In the genomic region with DNA sequence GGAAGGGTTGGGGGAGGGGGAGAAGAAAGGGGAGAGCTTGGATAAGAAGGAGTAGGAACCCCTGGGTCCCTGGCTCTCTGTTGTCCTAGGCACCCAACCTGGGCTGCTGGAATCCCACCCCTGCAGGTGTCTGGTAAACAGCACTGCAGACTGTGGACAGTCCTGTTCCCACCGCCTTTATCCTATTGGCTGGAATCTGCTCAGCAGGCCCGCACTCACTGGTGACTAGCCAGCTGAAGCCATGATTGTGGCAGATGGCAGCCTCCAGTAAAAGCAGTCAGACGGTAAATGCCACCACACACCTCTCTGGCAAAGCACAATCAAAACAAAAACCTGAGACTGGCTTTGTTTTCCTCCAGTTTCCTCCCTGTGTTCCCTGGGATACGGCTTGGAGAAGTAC, we compare ENCODE assay signal across 10 mouse cellular contexts. TPM values are rescaled to one million over a fixed set of nuclear protein-coding genes. Genes with fewer than 3 reads are reported as not detected.
A peak's percentile ranks its signal among the peaks of the same experiment; 100 is the strongest.
DNase-seq lines count a peak whose midpoint lies in the region.
"Had no signal": no experiment of that assay in that cellular context is flagged by ENCODE, and none has a peak within 500 bp of the region (broad histone marks: within the 10 kb centered on the region; RNA-seq: fewer than 3 reads in every experiment).

No protein-coding gene starts in this region.

- DNase-seq in layer of hippocampus, adult 11-12 months (ENCODE audit: low spot score): peak; percentile 52
- no peak for DNase-seq in layer of hippocampus, postnatal 25 days (ENCODE audit: extremely low spot score in 1 of 2, low spot score in 1 of 2)
- peak; percentile 67 for DNase-seq in right cerebral cortex, postnatal 25 days
- no peak for DNase-seq in right cerebral cortex, postnatal 4 days
- peak; percentile 91 for DNase-seq in cerebellum, postnatal 25 days
- no peak for DNase-seq in testis, postnatal 10 days (ENCODE audit: low spot score)
- DNase-seq in frontal cortex, postnatal 14 days (ENCODE audit: low spot score in 2 of 2): no peak
- DNase-seq: adrenal gland, postnatal 36 days; lung, embryonic 14.5 days; thymus, adult 18-20 months had no signal

RNA-seq across cellular contexts. Expression of a gene that starts 45.2 kb away (rescaled TPM):
- 100 to 1,000 TPM; 159 to 167 TPM for total RNA-seq in layer of hippocampus, postnatal 25 days (2021)

Comparison
In these comparisons a context has a peak if more than half of its experiments do, and no peak if none do; other contexts are left out.
1. DNase-seq: peak in layer of hippocampus, adult 11-12 months (single experiment), right cerebral cortex, postnatal 25 days (single experiment) and cerebellum, postnatal 25 days (2 of 2); none in layer of hippocampus, postnatal 25 days (0 of 2), right cerebral cortex, postnatal 4 days (single experiment), testis, postnatal 10 days (single experiment) and frontal cortex, postnatal 14 days (0 of 2).